ENCODE assay signal across 8 mouse cellular contexts in the genomic region with DNA sequence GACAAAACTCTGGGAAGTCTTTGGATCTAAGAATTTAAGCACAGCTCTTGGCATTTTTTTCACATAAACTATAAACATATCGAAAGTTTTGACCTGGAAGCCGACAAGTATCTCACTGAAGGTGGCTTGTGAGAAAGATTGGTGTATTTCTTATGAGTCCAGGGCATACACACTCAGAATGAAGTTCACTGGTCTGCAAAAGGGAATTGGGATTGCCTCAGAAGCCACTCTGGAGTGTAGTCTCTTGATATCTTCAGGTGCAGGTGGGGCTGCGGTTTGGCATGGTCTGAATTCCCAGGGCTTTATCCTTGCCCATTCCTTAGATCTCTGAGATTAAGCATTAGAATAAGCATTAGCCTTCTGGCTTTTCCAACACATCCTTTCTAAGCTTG. TPM values are rescaled to one million over a fixed set of nuclear protein-coding genes. Genes with fewer than 3 reads are reported as not detected.
DNase-seq lines count a peak whose midpoint lies in the region; ATAC-seq and TF ChIP-seq lines count a peak whose summit lies in the region.

No protein-coding gene starts in this region.

- no peak overlapping the region for H3K9ac ChIP-seq in liver, embryonic 11.5 days (ENCODE audit: low read depth, low read length)
- no peak overlapping the region for H3K9ac ChIP-seq in hindbrain, postnatal 0 days (replicated peaks; ENCODE audit: low read length)
- H3K9ac ChIP-seq in neural tube, embryonic 12.5 days, result no peak overlapping the region

- no peak overlapping the region for H3K27ac ChIP-seq in liver, embryonic 11.5 days (ENCODE audit: low read depth, low read length)
- H3K27ac ChIP-seq in hindbrain, postnatal 0 days, result no peak overlapping the region
- H3K27ac ChIP-seq in neural tube, embryonic 12.5 days, result no peak overlapping the region

- no peaks in the 10 kb centered on the region for H3K4me1 ChIP-seq in liver, embryonic 11.5 days (replicated peaks; ENCODE audit: control insufficient read depth, insufficient read depth, low read length)
- no peaks in the 10 kb centered on the region for H3K4me1 ChIP-seq in hindbrain, postnatal 0 days (ENCODE audit: insufficient read depth, low read length)
- H3K4me1 ChIP-seq in neural tube, embryonic 12.5 days, result no peaks in the 10 kb centered on the region; the same call in 1 of the 2 replicates

- no peak; the same call in 1 of the 2 replicates for ATAC-seq in liver, embryonic 11.5 days (replicated peaks; ENCODE audit: low FRiP score)
- ATAC-seq in erythroblast, adult 5-6 weeks (replicated peaks; ENCODE audit: low FRiP score, poor library complexity, severe bottlenecking), result peak; percentile 8; the same call in 1 of the 2 replicates
- ATAC-seq in hindbrain, postnatal 0 days, result no peak
- no peak; the same call in 1 of the 2 replicates for ATAC-seq in neural tube, embryonic 12.5 days (ENCODE audit: low FRiP score, low read depth)

- no peaks in the 10 kb centered on the region for H3K9me3 ChIP-seq in liver, embryonic 11.5 days (ENCODE audit: control insufficient read depth, low read length)
- no peaks in the 10 kb centered on the region for H3K9me3 ChIP-seq in hindbrain, postnatal 0 days (ENCODE audit: low read length)
- no peaks in the 10 kb centered on the region for H3K9me3 ChIP-seq in neural tube, embryonic 12.5 days

- no peak for TF ChIP-seq CTCF in hindbrain, postnatal 0 days (IDR thresholded peaks at IDR 0.05; ENCODE audit: low read depth)

- no peaks in the 10 kb centered on the region for H3K27me3 ChIP-seq in liver, embryonic 11.5 days (replicated peaks; ENCODE audit: control insufficient read depth, insufficient read depth, low read length)
- H3K27me3 ChIP-seq in hindbrain, postnatal 0 days (ENCODE audit: insufficient read depth, low read length), result no peaks in the 10 kb centered on the region
- no peaks in the 10 kb centered on the region for H3K27me3 ChIP-seq in neural tube, embryonic 12.5 days (replicated peaks)

- no peak overlapping the region for H3K4me3 ChIP-seq in liver, embryonic 11.5 days (ENCODE audit: low read depth, low read length)
- H3K4me3 ChIP-seq in hindbrain, postnatal 0 days (ENCODE audit: low read length), result peak overlapping the region; percentile 54
- no peak overlapping the region for H3K4me3 ChIP-seq in neural tube, embryonic 12.5 days

- H3K36me3 ChIP-seq in liver, embryonic 11.5 days (ENCODE audit: control insufficient read depth, insufficient read depth, low read length), result no peaks in the 10 kb centered on the region
- no peaks in the 10 kb centered on the region for H3K36me3 ChIP-seq in hindbrain, postnatal 0 days (ENCODE audit: insufficient read depth, low read length)
- H3K36me3 ChIP-seq in neural tube, embryonic 12.5 days, result no peaks in the 10 kb centered on the region

- WGBS in liver, embryonic 11.5 days, result 23% methylated on average over 3 of the region's 3 CpGs
- 37% methylated on average over 3 of the region's 3 CpGs for WGBS in hindbrain, postnatal 0 days
- 39% methylated on average over 3 of the region's 3 CpGs for WGBS in neural tube, embryonic 12.5 days

- H3K4me2 ChIP-seq in liver, embryonic 11.5 days, result peak overlapping the region; percentile 40
- peak overlapping the region; percentile 45 for H3K4me2 ChIP-seq in hindbrain, postnatal 0 days (ENCODE audit: low read depth, low read length)
- H3K4me2 ChIP-seq in neural tube, embryonic 12.5 days (replicated peaks), result peak overlapping the region; percentile 46

- DNase-seq in liver, embryonic 11.5 days (ENCODE audit: low spot score), result no peak
- DNase-seq in liver, result no peak
- no peak for DNase-seq in hindbrain, postnatal 0 days (ENCODE audit: low spot score)
- DNase-seq in adrenal gland, adult 2 months, result no peak
- no peak for DNase-seq in right cerebral cortex, adult 2 months (ENCODE audit: low spot score in 2 of 2)
- DNase-seq in B cell, adult 2 months, result no peak

RNA-seq across cellular contexts. Expression of gene Vbp1, which starts 0.3 kb away (rescaled TPM):
- 155 and 173 TPM in 2 replicates for polyA plus RNA-seq in liver, embryonic 11.5 days (2014; fragmentation: Nextera tagmentation; extraction: Ambion mirVana)
- 115 and 137 TPM in 2 replicates for total RNA-seq in erythroblast, adult 5-6 weeks (2015; ENCODE audit: low replicate concordance)
- total RNA-seq in erythroblast, adult 5-6 weeks (2017; ENCODE audit: low replicate concordance), result 149 and 170 TPM in 2 replicates
- 56.9 and 86.6 TPM in 2 replicates for total RNA-seq in hindbrain, postnatal 0 days (2014; rRNA removed)
- 278 and 281 TPM in 2 replicates for polyA plus RNA-seq in hindbrain, postnatal 0 days (2015; fragmentation: Nextera tagmentation; extraction: Ambion mirVana)
- 286 and 296 TPM in 2 replicates for polyA plus RNA-seq in neural tube, embryonic 12.5 days (2016; fragmentation: Nextera tagmentation; extraction: Ambion mirVana)
- 10 to 100 TPM; 29.8 to 51.6 TPM for total RNA-seq in adrenal gland, adult 2 months (2021)
- 0.52 and 0.56 TPM in 2 replicates for polyA plus RNA-seq in adrenal gland, adult 2 months (2012; rRNA removed)

Comparison
In these comparisons a context has a peak if more than half of its experiments do, and no peak if none do; other contexts are left out.
1. RNA of gene Vbp1, which starts 0.3 kb away (polyA plus RNA-seq): 286 to 296 TPM in neural tube, embryonic 12.5 days, 278 to 281 TPM in hindbrain, postnatal 0 days and 155 to 173 TPM in liver, embryonic 11.5 days; 0.52 to 0.56 TPM in adrenal gland, adult 2 months; every median in the first group is over 100 times any median in the second.
2. Peak in every context shown above with its lines, with median percentiles within 50 percentile points of each other: H3K4me2 ChIP-seq.